Mouse (Mus musculus) midbrain, postnatal 0 days (tissue): ENCODE results near the gene Jph2. TPM values are rescaled to one million over a fixed set of nuclear protein-coding genes. Genes with fewer than 3 reads are reported as not detected.

Experiments used
- ATAC-seq: fragments of 200-750 bp; cut with Nextera tagmentation; 2 replicates; pipeline ENCODE4 v1.8.0; 2017; ENCODE audit warnings: moderate number of reproducible peaks, mild to moderate bottlenecking, moderate TSS enrichment, moderate library complexity; ENCODE audit not compliant: low FRiP score
- DNase-seq: peaks from one replicate; pipeline ENCODE4 v3.0.0-alpha.2; 2015; ENCODE audit warnings: low spot score
- H3K27ac ChIP-seq: fragments of 300-500 bp; sonication (generic); 2 replicates; pipeline ENCODE4 v1.5.1; 2014; ENCODE audit warnings: low read depth, mild to moderate bottlenecking, low read length, mixed read lengths
- H3K27me3 ChIP-seq: fragments of 300-500 bp; sonication (generic); 2 replicates; pipeline ENCODE4 v1.6.1; 2014; ENCODE audit warnings: low read length, control low read depth, mixed read lengths; ENCODE audit not compliant: insufficient read depth
- H3K36me3 ChIP-seq: fragments of 300-500 bp; sonication (generic); 2 replicates; pipeline ENCODE4 v1.6.1; 2014; ENCODE audit warnings: low read length, control low read depth, mixed read lengths; ENCODE audit not compliant: insufficient read depth
- H3K4me1 ChIP-seq: fragments of 300-500 bp; sonication (generic); 2 replicates; pipeline ENCODE4 v1.6.1; 2014; ENCODE audit warnings: mild to moderate bottlenecking, control low read depth, antibody characterized with exemption, low read length, mixed read lengths; ENCODE audit not compliant: insufficient read depth
- H3K4me2 ChIP-seq: fragments of 300-500 bp; sonication (generic); 2 replicates; pipeline ENCODE4 v1.6.1; 2014; ENCODE audit warnings: low read depth, mild to moderate bottlenecking, low read length, mixed read lengths; ENCODE audit not compliant: poor library complexity, severe bottlenecking
- H3K4me3 ChIP-seq: fragments of 300-500 bp; sonication (generic); 2 replicates; pipeline ENCODE4 v1.5.1; 2014; ENCODE audit warnings: low read depth, mild to moderate bottlenecking, low read length, moderate library complexity
- H3K9ac ChIP-seq: fragments of 300-500 bp; sonication (generic); replicated peaks from 2 replicates; pipeline ENCODE4 v1.6.1; 2014; ENCODE audit warnings: mild to moderate bottlenecking, low read length, moderate library complexity, mixed read lengths; ENCODE audit not compliant: poor library complexity, severe bottlenecking
- H3K9me3 ChIP-seq: fragments of 300-500 bp; sonication (generic); 2 replicates; pipeline ENCODE4 v1.6.1; 2016; ENCODE audit warnings: low read length, control low read depth
- CTCF ChIP-seq: IDR thresholded peaks from 2 replicates; pipeline ENCODE4 v1.5.1; 2016; ENCODE audit warnings: antibody characterized with exemption, mild to moderate bottlenecking
- WGBS: fragments of 180-500 bp; shearing (Covaris S2); extraction: QIAGEN DNeasy Blood & Tissue Kit; methylation state at CpG from one replicate; pipeline ENCODE4 v1.1.7; 2014; 5-methylcytosine and 5-hydroxymethylcytosine counted together
- polyA plus RNA-seq: library from polyadenylated mRNA; unstranded; fragments of >200 nt; fragmentation: Nextera tagmentation; extraction: Ambion mirVana; gene quantifications from 2 replicates; pipeline ENCODE4 v1.2.1, GENCODE M21; 2015
- total RNA-seq: library from RNA; depleted of rRNA; stranded (reverse); fragments of >200 nt; gene quantifications from 2 replicates; pipeline ENCODE4 v1.2.3, GENCODE M21; 2014

The Jph2 gene
- total and polyA plus RNA-seq, 2 experiments from 2014 or later = 1.5 to 3.5 TPM

GRCm38 (mm10) chr2:163404037-163404815, 6.4 kb upstream of the Jph2 start:
- DNase-seq = no peak
- no peaks in the 10 kb centered on the region for H3K4me1 ChIP-seq
- TF ChIP-seq CTCF = no peak
- no peak for ATAC-seq
- H3K27ac ChIP-seq = no peak overlapping the region
- H3K36me3 ChIP-seq = peaks cover 26% of the 10 kb centered on the region
- no peak overlapping the region for H3K4me2 ChIP-seq
- no peaks in the 10 kb centered on the region for H3K27me3 ChIP-seq
- H3K9me3 ChIP-seq = no peaks in the 10 kb centered on the region
- WGBS = 80% methylated on average over 8 of the region's 8 CpGs
- no peak overlapping the region for H3K9ac ChIP-seq
- H3K4me3 ChIP-seq = no peak overlapping the region

GRCm38 (mm10) chr2:163401221-163401620, 3.4 kb upstream of the Jph2 start:
- TF ChIP-seq CTCF = peak; percentile 99
- H3K9ac ChIP-seq = no peak overlapping the region
- no peak overlapping the region for H3K27ac ChIP-seq
- 10% methylated on average over 8 of the region's 8 CpGs for WGBS
- H3K9me3 ChIP-seq = no peaks in the 10 kb centered on the region
- H3K4me3 ChIP-seq = no peak overlapping the region
- DNase-seq = peak; percentile 89
- H3K36me3 ChIP-seq = peaks cover 10% of the 10 kb centered on the region; the same call in 1 of the 2 replicates
- H3K4me1 ChIP-seq = no peaks in the 10 kb centered on the region
- H3K4me2 ChIP-seq = no peak overlapping the region
- no peaks in the 10 kb centered on the region for H3K27me3 ChIP-seq
- ATAC-seq = no peak; the same call in 1 of the 2 replicates

DNA sequence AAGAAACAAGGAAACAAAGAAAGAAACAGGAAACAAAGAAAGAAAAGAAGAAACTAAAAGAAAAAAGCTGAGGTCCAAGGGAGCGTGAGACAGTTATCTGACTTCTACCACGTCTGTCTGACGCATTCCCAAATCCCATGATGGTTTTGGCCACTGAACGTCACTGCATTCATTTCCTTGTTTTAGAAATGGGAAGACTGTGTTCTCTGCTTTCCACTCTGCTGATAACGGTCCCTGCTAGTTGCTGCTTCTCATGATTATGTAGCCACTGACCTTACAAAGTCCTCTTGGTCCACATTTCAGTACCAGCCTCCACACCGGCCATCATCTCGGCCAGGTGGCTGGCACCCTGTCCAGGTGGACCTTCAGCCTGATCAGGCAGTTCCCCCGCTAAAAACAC, 1.4 kb upstream of the Jph2 start:
- Histone ChIP-seq H3K27me3 (no peaks in the 10 kb centered on the region), H3K4me2 (no peak overlapping the region), H3K4me3 (no peak overlapping the region), H3K9me3 (no peaks in the 10 kb centered on the region), H3K4me1 (no peaks in the 10 kb centered on the region), H3K36me3 (peaks cover 5% of the 10 kb centered on the region; the same call in 1 of the 2 replicates), H3K27ac (no peak overlapping the region), H3K9ac (no peak overlapping the region)
- no peak for ATAC-seq
- DNase-seq = no peak
- WGBS = 81% methylated on average over 8 of the region's 8 CpGs
- TF ChIP-seq CTCF = no peak

DNA sequence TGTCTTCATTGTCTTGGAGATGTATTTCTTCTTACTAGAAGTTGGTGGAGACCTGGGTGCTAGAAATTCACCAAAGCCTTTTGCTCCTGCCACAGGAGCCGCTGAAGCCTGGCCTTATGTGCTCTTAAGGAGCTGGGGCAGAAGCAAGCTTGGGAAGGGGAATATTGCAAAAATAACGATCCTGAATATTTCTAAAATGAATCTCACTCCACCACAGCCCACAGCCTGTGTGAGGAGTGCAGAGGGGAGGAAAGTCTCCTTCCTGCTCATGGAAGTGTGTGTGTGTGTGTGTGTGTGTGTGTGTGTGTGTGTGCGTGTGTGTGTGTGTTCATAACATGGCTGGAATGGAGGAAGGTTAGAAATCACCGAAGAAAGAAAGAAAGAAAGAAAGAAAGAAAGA, 977 bp upstream of the Jph2 start:
- TF ChIP-seq CTCF = no peak
- DNase-seq (no peak), ATAC-seq (no peak)
- Histone ChIP-seq H3K27me3 (no peaks in the 10 kb centered on the region), H3K27ac (no peak overlapping the region), H3K4me2 (no peak overlapping the region), H3K4me3 (no peak overlapping the region), H3K36me3 (peaks cover under 1% of the 10 kb centered on the region; the same call in 1 of the 2 replicates), H3K9ac (no peak overlapping the region), H3K4me1 (no peaks in the 10 kb centered on the region), H3K9me3 (no peaks in the 10 kb centered on the region)
- WGBS = 83% methylated on average over 4 of the region's 4 CpGs

- Histone ChIP-seq H3K27me3 (no peaks in the 10 kb centered on the region), H3K4me2 (no peak overlapping the region), H3K4me3 (no peak overlapping the region), H3K9ac (no peak overlapping the region), H3K27ac (no peak overlapping the region), H3K36me3 (no peaks in the 10 kb centered on the region), H3K9me3 (no peaks in the 10 kb centered on the region), H3K4me1 (no peaks in the 10 kb centered on the region)
- TF ChIP-seq CTCF = no peak
- ATAC-seq (no peak), DNase-seq (no peak)
- WGBS = 91% methylated on average over 19 of the region's 19 CpGs
These were observed 722 bp downstream of the Jph2 start for GRCm38 (mm10) chr2:163397071-163397470.

DNA sequence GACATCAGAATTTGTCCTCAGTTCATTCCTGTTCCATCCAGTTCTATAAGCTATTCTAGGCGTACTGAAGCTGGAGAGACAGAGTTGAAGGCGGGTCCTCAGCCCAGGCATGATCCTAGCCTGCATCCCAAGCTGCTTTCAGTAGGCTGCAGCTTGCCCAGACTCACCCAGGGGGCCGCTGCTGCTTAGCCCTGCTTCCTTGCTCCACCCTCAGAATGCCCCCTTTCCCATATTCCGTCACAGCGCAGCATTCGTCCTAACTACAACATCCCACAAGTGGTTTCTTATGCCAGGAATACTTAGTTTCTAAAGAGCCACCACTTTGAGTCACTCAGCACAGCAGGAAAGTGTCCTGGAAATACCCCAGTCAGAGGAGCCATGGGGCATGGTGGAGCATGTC, 2.8 kb downstream of the Jph2 start:
- Histone ChIP-seq H3K4me1 (no peaks in the 10 kb centered on the region), H3K27me3 (no peaks in the 10 kb centered on the region), H3K9ac (no peak overlapping the region), H3K4me3 (no peak overlapping the region), H3K4me2 (no peak overlapping the region), H3K36me3 (no peaks in the 10 kb centered on the region), H3K27ac (no peak overlapping the region), H3K9me3 (no peaks in the 10 kb centered on the region)
- WGBS = 74% methylated on average over 6 of the region's 6 CpGs
- DNase-seq (no peak), ATAC-seq (no peak)
- no peak for TF ChIP-seq CTCF
